Mouse (Mus musculus) forebrain, postnatal 0 days (tissue): ENCODE results near the gene Olfml1. TPM values are rescaled to one million over a fixed set of nuclear protein-coding genes. Genes with fewer than 3 reads are reported as not detected.
A peak's percentile ranks its signal among the peaks of the same experiment; 100 is the strongest.

ENCODE experiments used
- ATAC-seq: fragments of 200-750 bp; cut with Nextera tagmentation; 2 replicates; pipeline ENCODE4 v1.8.0; 2017; ENCODE audit warnings: mild to moderate bottlenecking, moderate library complexity
- DNase-seq: peaks from one replicate; pipeline ENCODE4 v3.0.0-alpha.2; 2015
- H3K27ac ChIP-seq: fragments of 300-500 bp; sonication (generic); 2 replicates; pipeline ENCODE4 v1.5.1; 2014; ENCODE audit warnings: low read depth, mild to moderate bottlenecking, antibody characterized with exemption, low read length, moderate library complexity, mixed read lengths
- H3K27me3 ChIP-seq: fragments of 300-500 bp; sonication (generic); 2 replicates; pipeline ENCODE4 v1.6.1; 2014; ENCODE audit warnings: mild to moderate bottlenecking, low read length, mixed read lengths; ENCODE audit not compliant: insufficient read depth
- H3K36me3 ChIP-seq: fragments of 300-500 bp; sonication (generic); 2 replicates; pipeline ENCODE4 v1.6.1; 2014; ENCODE audit warnings: mild to moderate bottlenecking, moderate library complexity; ENCODE audit not compliant: insufficient read depth
- H3K4me1 ChIP-seq: fragments of 300-500 bp; sonication (generic); 2 replicates; pipeline ENCODE4 v1.6.1; 2014; ENCODE audit warnings: antibody characterized with exemption; ENCODE audit not compliant: insufficient read depth
- H3K4me2 ChIP-seq: fragments of 300-500 bp; sonication (generic); 2 replicates; pipeline ENCODE4 v1.6.1; 2014; ENCODE audit warnings: low read depth, mild to moderate bottlenecking, moderate library complexity
- H3K4me3 ChIP-seq: fragments of 300-500 bp; sonication (generic); 2 replicates; pipeline ENCODE4 v1.5.1; 2014; ENCODE audit warnings: low read depth, low read length, mixed read lengths
- H3K9ac ChIP-seq: fragments of 300-500 bp; sonication (generic); 2 replicates; pipeline ENCODE4 v1.6.1; 2014; ENCODE audit warnings: mild to moderate bottlenecking
- H3K9me3 ChIP-seq: fragments of 300-500 bp; sonication (generic); 2 replicates; pipeline ENCODE4 v1.6.1; 2016; ENCODE audit warnings: low read length
- CTCF ChIP-seq: sonication (generic); IDR thresholded peaks from 2 replicates; pipeline ENCODE4 v1.5.1; 2016; ENCODE audit warnings: antibody characterized with exemption, control low read depth, low read depth
- WGBS: fragments of 180-500 bp; shearing (Covaris S2); extraction: QIAGEN DNeasy Blood & Tissue Kit; methylation state at CpG from one replicate; pipeline ENCODE4 v1.1.7; 2014; 5-methylcytosine and 5-hydroxymethylcytosine counted together
- polyA plus RNA-seq: library from polyadenylated mRNA; unstranded; fragments of >200 nt; fragmentation: Nextera tagmentation; extraction: Ambion mirVana; gene quantifications from 2 replicates; pipeline ENCODE4 v1.2.1, GENCODE M21; 2015
- total RNA-seq: library from RNA; depleted of rRNA; stranded (reverse); fragments of >200 nt; gene quantifications from 2 replicates; pipeline ENCODE4 v1.2.3, GENCODE M21; 2014

Gene Olfml1
- total and polyA plus RNA-seq, 2 experiments from 2014 or later: 2.0 to 6.3 TPM

- no peak for TF ChIP-seq CTCF
- H3K27me3 ChIP-seq: no peaks in the 10 kb centered on the region
- ATAC-seq (peak; percentile 70; the same call in 1 of the 2 replicates), DNase-seq (no peak)
- no peak overlapping the region for H3K27ac ChIP-seq
- H3K36me3 ChIP-seq: no peaks in the 10 kb centered on the region
- H3K9ac ChIP-seq: no peak overlapping the region
- no peaks in the 10 kb centered on the region for H3K9me3 ChIP-seq
- 26% methylated on average over 6 of the region's 6 CpGs for WGBS
- H3K4me1 ChIP-seq: no peaks in the 10 kb centered on the region
- H3K4me2 ChIP-seq: no peak overlapping the region
- H3K4me3 ChIP-seq: no peak overlapping the region
These were observed 30.7 kb upstream of the Olfml1 start for GRCm38 (mm10) chr7:107536516-107536915.

- no peak overlapping the region for H3K4me3 ChIP-seq
- H3K27ac ChIP-seq: no peak overlapping the region
- DNase-seq (no peak), ATAC-seq (no peak; the same call in 1 of the 2 replicates)
- 42% methylated on average over 4 of the region's 4 CpGs for WGBS
- no peak overlapping the region for H3K9ac ChIP-seq
- no peak for TF ChIP-seq CTCF
- H3K36me3 ChIP-seq: no peaks in the 10 kb centered on the region
- no peaks in the 10 kb centered on the region for H3K4me1 ChIP-seq
- no peaks in the 10 kb centered on the region for H3K27me3 ChIP-seq
- H3K4me2 ChIP-seq: no peak overlapping the region
- H3K9me3 ChIP-seq: no peaks in the 10 kb centered on the region
These were observed 27.2 kb upstream of the Olfml1 start for GRCm38 (mm10) chr7:107540034-107540433.

- H3K27ac ChIP-seq: no peak overlapping the region
- no peak overlapping the region for H3K4me2 ChIP-seq
- no peak overlapping the region for H3K4me3 ChIP-seq
- no peak for ATAC-seq
- DNase-seq: no peak
- no peaks in the 10 kb centered on the region for H3K9me3 ChIP-seq
- no peak for TF ChIP-seq CTCF
- no peak overlapping the region for H3K9ac ChIP-seq
- H3K36me3 ChIP-seq: 0 out of 2 replicates have a peak, but pooled peaks cover 5% of the 10 kb centered on the region
- 43% methylated on average over 1 of the region's 1 CpGs for WGBS
- no peaks in the 10 kb centered on the region for H3K27me3 ChIP-seq
- no peaks in the 10 kb centered on the region for H3K4me1 ChIP-seq
These were observed 22.2 kb upstream of the Olfml1 start for GRCm38 (mm10) chr7:107545011-107545410.

- 92% methylated on average over 3 of the region's 3 CpGs for WGBS
- Histone ChIP-seq H3K27me3 (no peaks in the 10 kb centered on the region), H3K4me2 (no peak overlapping the region), H3K36me3 (0 out of 2 replicates have a peak, but pooled peaks cover 5% of the 10 kb centered on the region), H3K9me3 (no peaks in the 10 kb centered on the region), H3K9ac (no peak overlapping the region), H3K4me1 (no peaks in the 10 kb centered on the region), H3K4me3 (no peak overlapping the region), H3K27ac (no peak overlapping the region)
- no peak for ATAC-seq
- DNase-seq: no peak
- no peak for TF ChIP-seq CTCF
These were observed 19.4 kb upstream of the Olfml1 start for GRCm38 (mm10) chr7:107547872-107548271.

GRCm38 (mm10) chr7:107553461-107553860 lies 13.8 kb upstream of the Olfml1 start:
- Histone ChIP-seq H3K4me1 (no peaks in the 10 kb centered on the region), H3K27ac (no peak overlapping the region), H3K9me3 (no peaks in the 10 kb centered on the region), H3K4me2 (no peak overlapping the region), H3K36me3 (no peaks in the 10 kb centered on the region), H3K9ac (no peak overlapping the region), H3K27me3 (no peaks in the 10 kb centered on the region), H3K4me3 (no peak overlapping the region)
- ATAC-seq (no peak), DNase-seq (no peak)
- WGBS: 78% methylated on average over 1 of the region's 1 CpGs
- no peak for TF ChIP-seq CTCF

- H3K27me3 ChIP-seq: no peaks in the 10 kb centered on the region
- no peaks in the 10 kb centered on the region for H3K4me1 ChIP-seq
- H3K9me3 ChIP-seq: no peaks in the 10 kb centered on the region
- H3K9ac ChIP-seq: no peak overlapping the region
- no peaks in the 10 kb centered on the region for H3K36me3 ChIP-seq
- DNase-seq: no peak
- 81% methylated on average over 3 of the region's 3 CpGs for WGBS
- H3K4me3 ChIP-seq: no peak overlapping the region
- no peak overlapping the region for H3K4me2 ChIP-seq
- ATAC-seq: no peak
- TF ChIP-seq CTCF: peak; percentile 37; the same call in 1 of the 2 replicates
- H3K27ac ChIP-seq: no peak overlapping the region
These were observed 11.3 kb upstream of the Olfml1 start for GRCm38 (mm10) chr7:107555906-107556305.

GRCm38 (mm10) chr7:107560675-107561074 lies 6.6 kb upstream of the Olfml1 start:
- Histone ChIP-seq H3K27me3 (no peaks in the 10 kb centered on the region), H3K9me3 (no peaks in the 10 kb centered on the region), H3K4me1 (no peaks in the 10 kb centered on the region), H3K4me3 (no peak overlapping the region), H3K4me2 (no peak overlapping the region), H3K27ac (no peak overlapping the region), H3K36me3 (no peaks in the 10 kb centered on the region), H3K9ac (no peak overlapping the region)
- 63% methylated on average over 2 of the region's 2 CpGs for WGBS
- TF ChIP-seq CTCF: no peak
- no peak for ATAC-seq
- DNase-seq: peak; percentile 8

GRCm38 (mm10) chr7:107561584-107561983 lies 5.7 kb upstream of the Olfml1 start:
- H3K9me3 ChIP-seq: no peaks in the 10 kb centered on the region
- WGBS: 80% methylated on average over 3 of the region's 3 CpGs
- no peaks in the 10 kb centered on the region for H3K4me1 ChIP-seq
- no peak overlapping the region for H3K27ac ChIP-seq
- no peak overlapping the region for H3K4me3 ChIP-seq
- H3K4me2 ChIP-seq: no peak overlapping the region
- no peaks in the 10 kb centered on the region for H3K36me3 ChIP-seq
- H3K27me3 ChIP-seq: no peaks in the 10 kb centered on the region
- DNase-seq (no peak), ATAC-seq (no peak)
- TF ChIP-seq CTCF: no peak
- no peak overlapping the region for H3K9ac ChIP-seq
